Mouse (Mus musculus) midbrain, embryonic 10.5 days (tissue): ENCODE data around the gene Lats1. TPM values are rescaled to one million over a fixed set of nuclear protein-coding genes. Genes with fewer than 3 reads are reported as not detected.

Source experiments
- DNase-seq: peaks from one replicate; pipeline ENCODE4 v3.0.0-alpha.2; 2017; ENCODE audit warnings: low spot score
- H3K27ac ChIP-seq: fragments of 300-500 bp; sonication (generic); replicated peaks from 2 replicates; pipeline ENCODE4 v1.5.1; 2016; ENCODE audit warnings: mild to moderate bottlenecking
- H3K27me3 ChIP-seq: fragments of 300-500 bp; sonication (generic); 2 replicates; pipeline ENCODE4 v1.6.1; 2016; ENCODE audit warnings: low read depth, mild to moderate bottlenecking; ENCODE audit not compliant: poor library complexity, severe bottlenecking
- H3K36me3 ChIP-seq: fragments of 300-500 bp; sonication (generic); 2 replicates; pipeline ENCODE4 v1.6.1; 2016; ENCODE audit warnings: mild to moderate bottlenecking, moderate library complexity
- H3K4me1 ChIP-seq: fragments of 300-500 bp; sonication (generic); 2 replicates; pipeline ENCODE4 v1.6.1; 2016
- H3K4me3 ChIP-seq: fragments of 300-500 bp; sonication (generic); 2 replicates; pipeline ENCODE4 v1.5.1; 2016; ENCODE audit warnings: mild to moderate bottlenecking, moderate library complexity
- H3K9me3 ChIP-seq: fragments of 300-500 bp; sonication (generic); replicated peaks from 2 replicates; pipeline ENCODE4 v1.6.1; 2016; ENCODE audit warnings: mild to moderate bottlenecking
- WGBS: fragments of 180-500 bp; shearing (Covaris S2); methylation state at CpG from one replicate; pipeline ENCODE4 v1.1.7; 2016; 5-methylcytosine and 5-hydroxymethylcytosine counted together
- polyA plus RNA-seq: library from polyadenylated mRNA; unstranded; fragments of >200 nt; fragmentation: Nextera tagmentation; extraction: Ambion mirVana; gene quantifications from 2 replicates; pipeline ENCODE4 v1.2.1, GENCODE M21; 2016

The Lats1 gene
- polyA plus RNA-seq, 1 experiment from 2014 or later = 8.4 TPM

GRCm38 (mm10) chr10:7682249-7682648 lies 1.2 kb downstream of the Lats1 start:
- Histone ChIP-seq H3K4me1 (peaks cover 30% of the 10 kb centered on the region), H3K27me3 (no peaks in the 10 kb centered on the region), H3K4me3 (peak overlapping the region; percentile 100), H3K36me3 (peaks cover 49% of the 10 kb centered on the region), H3K9me3 (no peaks in the 10 kb centered on the region), H3K27ac (no peak overlapping the region)
- WGBS = 75% methylated on average over 3 of the region's 3 CpGs
- no peak for DNase-seq

GRCm38 (mm10) chr10:7686902-7687301 lies 5.9 kb downstream of the Lats1 start:
- Histone ChIP-seq H3K27me3 (no peaks in the 10 kb centered on the region), H3K36me3 (peaks cover 38% of the 10 kb centered on the region), H3K4me1 (peaks cover 14% of the 10 kb centered on the region), H3K4me3 (no peak overlapping the region), H3K9me3 (no peaks in the 10 kb centered on the region), H3K27ac (no peak overlapping the region)
- 94% methylated on average over 6 of the region's 6 CpGs for WGBS
- DNase-seq = no peak

- Histone ChIP-seq H3K9me3 (no peaks in the 10 kb centered on the region), H3K36me3 (peaks cover 92% of the 10 kb centered on the region), H3K4me3 (no peak overlapping the region), H3K27ac (no peak overlapping the region), H3K4me1 (no peaks in the 10 kb centered on the region), H3K27me3 (no peaks in the 10 kb centered on the region)
- DNase-seq = no peak
These were observed 14.3 kb downstream of the Lats1 start for GRCm38 (mm10) chr10:7695286-7695685.

GRCm38 (mm10) chr10:7700120-7700519 lies 19.1 kb downstream of the Lats1 start:
- Histone ChIP-seq H3K27me3 (no peaks in the 10 kb centered on the region), H3K36me3 (peaks cover 98% of the 10 kb centered on the region), H3K9me3 (no peaks in the 10 kb centered on the region), H3K27ac (no peak overlapping the region), H3K4me3 (no peak overlapping the region), H3K4me1 (no peaks in the 10 kb centered on the region)
- 92% methylated on average over 3 of the region's 3 CpGs for WGBS
- no peak for DNase-seq

- no peak for DNase-seq
- no peak overlapping the region for H3K27ac ChIP-seq
- WGBS = 95% methylated on average over 6 of the region's 6 CpGs
- H3K4me3 ChIP-seq = no peak overlapping the region
- H3K36me3 ChIP-seq = peaks cover 97% of the 10 kb centered on the region
- no peaks in the 10 kb centered on the region for H3K27me3 ChIP-seq
- no peaks in the 10 kb centered on the region for H3K4me1 ChIP-seq
- H3K9me3 ChIP-seq = no peaks in the 10 kb centered on the region
These were observed 21.6 kb downstream of the Lats1 start for GRCm38 (mm10) chr10:7702586-7702985.

GRCm38 (mm10) chr10:7710121-7710520 lies 29.1 kb downstream of the Lats1 start:
- Histone ChIP-seq H3K36me3 (peaks cover 98% of the 10 kb centered on the region), H3K9me3 (no peaks in the 10 kb centered on the region), H3K27ac (no peak overlapping the region), H3K4me3 (no peak overlapping the region), H3K27me3 (no peaks in the 10 kb centered on the region), H3K4me1 (no peaks in the 10 kb centered on the region)
- DNase-seq = no peak
- 87% methylated on average over 5 of the region's 5 CpGs for WGBS

GRCm38 (mm10) chr10:7712506-7712905 lies 31.5 kb downstream of the Lats1 start:
- Histone ChIP-seq H3K9me3 (no peaks in the 10 kb centered on the region), H3K4me3 (no peak overlapping the region), H3K27ac (no peak overlapping the region), H3K36me3 (peaks cover 86% of the 10 kb centered on the region), H3K4me1 (no peaks in the 10 kb centered on the region), H3K27me3 (no peaks in the 10 kb centered on the region)
- 93% methylated on average over 13 of the region's 13 CpGs for WGBS
- DNase-seq = no peak

GRCm38 (mm10) chr10:7715056-7715455 lies 34.0 kb downstream of the Lats1 start:
- Histone ChIP-seq H3K36me3 (peaks cover 61% of the 10 kb centered on the region), H3K9me3 (no peaks in the 10 kb centered on the region), H3K27me3 (no peaks in the 10 kb centered on the region), H3K4me3 (no peak overlapping the region), H3K4me1 (no peaks in the 10 kb centered on the region), H3K27ac (no peak overlapping the region)
- DNase-seq = no peak
- WGBS = 78% methylated on average over 7 of the region's 7 CpGs

- H3K4me3 ChIP-seq = peak within 1 kb of the TSS; percentile 88
- no peaks in the 10 kb centered on the region for H3K27me3 ChIP-seq
- peaks cover 17% of the 10 kb centered on the region for H3K4me1 ChIP-seq
- H3K36me3 ChIP-seq = no peaks in the 10 kb centered on the region
- peak; percentile 95 for DNase-seq
- H3K27ac ChIP-seq = peak within 1 kb of the TSS; percentile 89
- under 1% methylated on average over 49 of the region's 49 CpGs for WGBS
- H3K9me3 ChIP-seq = no peaks in the 10 kb centered on the region
These were observed 44.9 kb downstream of the Lats1 start, which contains the start of gene Katna1 for GRCm38 (mm10) chr10:7725751-7726500. Gene Katna1, plus strand, starts transcription at chr10:7726000.

- H3K27me3 ChIP-seq = no peaks in the 10 kb centered on the region
- H3K9me3 ChIP-seq = no peaks in the 10 kb centered on the region
- under 1% methylated on average over 8 of the region's 8 CpGs for WGBS
- H3K27ac ChIP-seq = peak overlapping the region; percentile 89
- H3K36me3 ChIP-seq = no peaks in the 10 kb centered on the region
- peak; percentile 14 for DNase-seq
- H3K4me1 ChIP-seq = peaks cover 17% of the 10 kb centered on the region
- H3K4me3 ChIP-seq = peak overlapping the region; percentile 88
These were observed 45.4 kb downstream of the Lats1 start for GRCm38 (mm10) chr10:7726501-7726812.

GRCm38 (mm10) chr10:7727011-7727410 lies 46.0 kb downstream of the Lats1 start:
- Histone ChIP-seq H3K4me3 (peak overlapping the region; percentile 88), H3K27me3 (no peaks in the 10 kb centered on the region), H3K9me3 (no peaks in the 10 kb centered on the region), H3K4me1 (peaks cover 17% of the 10 kb centered on the region), H3K36me3 (no peaks in the 10 kb centered on the region), H3K27ac (peak overlapping the region; percentile 89; the same call in 1 of the 2 replicates)
- WGBS = 30% methylated on average over 3 of the region's 3 CpGs
- DNase-seq = no peak

GRCm38 (mm10) chr10:7731582-7731981 lies 50.6 kb downstream of the Lats1 start:
- H3K27me3 ChIP-seq = no peaks in the 10 kb centered on the region
- no peak for DNase-seq

GRCm38 (mm10) chr10:7737122-7737521 lies 56.1 kb downstream of the Lats1 start:
- Histone ChIP-seq H3K4me3 (no peak overlapping the region), H3K27ac (no peak overlapping the region), H3K27me3 (no peaks in the 10 kb centered on the region), H3K36me3 (peaks cover 13% of the 10 kb centered on the region), H3K4me1 (no peaks in the 10 kb centered on the region), H3K9me3 (no peaks in the 10 kb centered on the region)
- no peak for DNase-seq

More at GRCm38 (mm10) chr10:7731582-7731981, 50.6 kb downstream of the Lats1 start:
- H3K4me3 ChIP-seq = no peak overlapping the region
- peaks cover 10% of the 10 kb centered on the region for H3K4me1 ChIP-seq
- no peaks in the 10 kb centered on the region for H3K9me3 ChIP-seq
- H3K27ac ChIP-seq = no peak overlapping the region
- no peaks in the 10 kb centered on the region for H3K36me3 ChIP-seq
